Mouse (Mus musculus): ENCODE data around the gene Sox9.

The Sox9 gene

DNA sequence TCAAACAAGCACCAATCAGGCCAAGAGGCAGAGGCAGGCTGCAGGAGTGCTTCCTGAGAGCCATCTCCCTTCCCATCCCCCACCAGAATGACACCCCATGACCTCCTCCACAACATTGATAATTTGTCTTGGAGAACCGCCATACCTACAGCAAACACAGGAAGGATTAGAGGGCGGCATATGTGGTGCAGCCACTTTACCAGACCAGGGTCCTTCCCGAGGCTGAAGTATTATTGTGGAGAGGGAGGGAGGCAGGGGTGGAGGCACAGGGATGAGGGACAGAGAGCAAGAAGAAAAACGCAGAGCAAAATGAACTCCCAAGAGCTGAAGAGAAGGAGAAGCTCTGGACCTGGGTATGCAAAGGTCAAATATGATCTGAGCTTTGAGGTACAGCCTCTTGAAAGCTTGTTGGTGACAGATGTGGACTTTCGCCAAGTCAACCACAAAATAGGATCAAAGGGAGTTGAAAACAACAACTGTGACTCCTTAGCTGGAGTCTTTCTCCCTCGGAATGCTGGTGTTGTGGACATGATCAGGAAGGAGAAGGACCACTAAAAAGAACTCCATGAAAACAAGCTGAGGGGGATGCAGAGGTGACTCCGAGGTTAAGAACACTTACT lies 36.7 kb downstream of the Sox9 start:
- no peak for DNase-seq (ENCODE audit: low read depth, low spot score)
- no peaks in the 10 kb centered on the region for H3K36me3 ChIP-seq (ENCODE audit: control insufficient read depth, insufficient read depth, low read length, poor library complexity, severe bottlenecking)

GRCm38 (mm10) chr11:112821536-112821935 lies 39.5 kb downstream of the Sox9 start:
- H3K27me3 ChIP-seq (ENCODE audit: control insufficient read depth, insufficient read depth, low read length, poor library complexity, severe bottlenecking) = no peaks in the 10 kb centered on the region
- no peaks in the 10 kb centered on the region for H3K36me3 ChIP-seq (ENCODE audit: control insufficient read depth, insufficient read depth, low read length, poor library complexity, severe bottlenecking)
- DNase-seq (ENCODE audit: low read depth, low spot score) = no peak

More for the DNA sequence above, 36.7 kb downstream of the Sox9 start:
- H3K27me3 ChIP-seq (ENCODE audit: control insufficient read depth, insufficient read depth, low read length, poor library complexity, severe bottlenecking) = no peaks in the 10 kb centered on the region

DNA sequence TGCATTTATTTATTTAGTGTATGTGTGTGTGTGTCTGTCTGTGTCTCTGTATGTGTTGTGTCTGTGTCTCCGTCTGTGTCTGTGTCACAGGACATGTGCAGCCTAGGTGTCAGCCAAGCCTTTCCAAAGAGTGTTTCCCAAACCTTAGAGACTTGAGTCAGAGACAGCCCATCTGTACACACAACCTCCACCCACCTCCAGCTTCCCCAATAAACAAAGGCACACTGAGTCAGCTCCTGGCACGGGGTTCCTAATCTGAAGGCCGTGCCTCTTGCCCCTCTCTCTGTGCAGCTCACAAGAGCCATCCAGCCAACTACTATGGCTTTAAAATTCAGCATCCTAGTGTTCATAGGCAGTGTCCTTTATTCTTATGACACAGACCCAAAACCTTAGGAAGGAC lies 42.1 kb downstream of the Sox9 start:
- Histone ChIP-seq H3K36me3 (ENCODE audit: control insufficient read depth, insufficient read depth, low read length, poor library complexity, severe bottlenecking) (no peaks in the 10 kb centered on the region), H3K27me3 (ENCODE audit: control insufficient read depth, insufficient read depth, low read length, poor library complexity, severe bottlenecking) (no peaks in the 10 kb centered on the region)
- no peak for DNase-seq (ENCODE audit: low read depth, low spot score)

DNA sequence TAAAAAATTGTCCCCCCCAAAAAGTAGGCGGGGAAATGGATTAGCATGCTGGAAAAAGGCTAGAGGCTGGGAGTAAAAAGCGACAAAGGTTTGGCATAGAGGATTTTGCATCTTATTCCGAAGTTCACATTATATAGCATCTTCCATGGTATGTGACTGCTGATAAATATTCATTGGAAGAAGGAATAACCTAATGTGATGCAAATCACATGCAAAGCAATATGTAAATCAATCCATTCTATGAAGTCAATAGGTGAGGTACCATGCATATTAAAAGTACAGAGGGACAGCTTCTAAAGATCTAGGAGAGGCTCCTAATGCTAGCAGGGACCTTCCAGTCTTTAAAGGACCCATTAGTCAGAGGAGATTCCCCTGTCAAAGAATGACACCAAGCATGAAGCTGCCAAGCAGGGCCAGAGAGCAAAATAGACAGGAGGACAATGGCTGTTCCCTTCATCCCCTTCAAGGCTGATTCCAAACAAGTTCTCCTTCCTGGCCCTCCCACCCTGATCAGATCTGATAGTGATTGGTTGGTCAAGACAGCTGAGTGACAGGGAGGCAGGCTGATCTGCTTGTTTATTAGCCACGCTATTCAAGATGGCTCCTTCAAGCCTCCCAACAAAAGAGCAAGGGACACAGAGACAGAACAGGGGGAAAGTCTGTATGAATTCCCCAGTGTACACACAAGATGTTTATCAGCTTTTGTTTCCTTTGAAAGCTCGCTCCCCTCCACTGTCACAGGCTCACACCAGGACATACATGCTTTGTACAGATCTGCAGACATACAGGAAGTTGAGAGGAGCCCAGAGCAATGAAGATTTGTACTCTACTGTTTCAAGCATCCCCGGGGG lies 44.4 kb downstream of the Sox9 start:
- DNase-seq (ENCODE audit: low read depth, low spot score) = no peak

DNA sequence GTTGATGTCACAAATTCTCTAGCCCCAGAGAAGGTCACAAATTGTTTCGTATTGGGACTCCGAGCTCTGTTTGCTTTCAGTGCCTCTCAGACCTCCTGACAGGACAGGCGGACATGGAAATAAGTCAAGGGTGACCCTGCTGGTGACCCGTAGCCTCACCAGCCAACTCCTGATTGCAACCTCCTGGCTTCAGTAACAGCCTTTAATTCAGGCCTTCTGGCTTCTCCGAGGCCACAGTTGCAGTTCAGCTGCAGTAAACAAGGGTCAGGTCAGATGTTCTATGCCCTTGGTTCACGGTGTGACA lies 45.0 kb downstream of the Sox9 start:
- DNase-seq (ENCODE audit: low read depth, low spot score) = no peak
- H3K36me3 ChIP-seq (ENCODE audit: control insufficient read depth, insufficient read depth, low read length, poor library complexity, severe bottlenecking) = no peaks in the 10 kb centered on the region
- H3K27me3 ChIP-seq (ENCODE audit: control insufficient read depth, insufficient read depth, low read length, poor library complexity, severe bottlenecking) = no peaks in the 10 kb centered on the region

More for the DNA sequence above, 44.4 kb downstream of the Sox9 start:
- no peaks in the 10 kb centered on the region for H3K36me3 ChIP-seq (ENCODE audit: control insufficient read depth, insufficient read depth, low read length, poor library complexity, severe bottlenecking)
- H3K27me3 ChIP-seq (ENCODE audit: control insufficient read depth, insufficient read depth, low read length, poor library complexity, severe bottlenecking) = no peaks in the 10 kb centered on the region

DNA sequence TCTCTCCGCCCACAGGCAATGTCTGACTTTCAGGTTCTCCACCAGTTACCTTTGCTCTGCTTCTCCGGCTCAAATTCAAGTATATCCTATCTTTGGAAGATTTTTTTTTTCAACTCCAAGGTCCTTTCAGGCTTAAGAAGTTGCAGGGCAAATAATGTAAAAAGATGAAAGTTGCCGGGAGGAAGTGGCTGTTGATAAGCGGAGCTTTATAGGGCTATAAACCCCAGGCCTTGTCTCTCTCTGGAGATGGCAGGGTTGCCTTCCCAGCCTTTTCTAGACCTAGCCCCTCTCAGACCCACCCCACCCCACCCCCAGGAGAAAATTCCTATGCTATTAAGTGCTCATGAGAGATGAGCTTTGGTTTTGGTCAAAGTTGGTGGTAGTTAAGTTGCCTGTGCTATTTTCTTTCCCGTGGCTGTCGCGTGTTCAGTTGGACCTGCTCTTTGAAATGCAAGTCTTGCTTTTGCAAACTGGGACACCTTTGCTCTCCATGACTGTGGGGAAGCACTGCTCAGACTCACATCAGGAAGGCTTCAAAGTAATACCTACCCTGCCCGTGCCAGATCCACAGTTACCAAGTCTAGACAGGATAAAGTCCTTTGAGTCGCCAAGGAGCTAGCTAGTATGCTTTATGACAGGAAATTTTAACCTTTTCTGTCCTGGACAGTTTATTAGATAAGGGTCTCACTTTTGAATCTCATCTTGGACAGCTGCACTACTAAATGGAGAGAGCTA lies 46.7 kb downstream of the Sox9 start:
- no peaks in the 10 kb centered on the region for H3K36me3 ChIP-seq (ENCODE audit: control insufficient read depth, insufficient read depth, low read length, poor library complexity, severe bottlenecking)
- DNase-seq (ENCODE audit: low read depth, low spot score) = no peak
- no peaks in the 10 kb centered on the region for H3K27me3 ChIP-seq (ENCODE audit: control insufficient read depth, insufficient read depth, low read length, poor library complexity, severe bottlenecking)

- Histone ChIP-seq H3K27me3 (ENCODE audit: control insufficient read depth, insufficient read depth, low read length, poor library complexity, severe bottlenecking) (no peaks in the 10 kb centered on the region), H3K36me3 (ENCODE audit: control insufficient read depth, insufficient read depth, low read length, poor library complexity, severe bottlenecking) (no peaks in the 10 kb centered on the region)
- no peak for DNase-seq (ENCODE audit: low read depth, low spot score)
These were observed 52.4 kb downstream of the Sox9 start for GRCm38 (mm10) chr11:112834245-112835005.

- Histone ChIP-seq H3K36me3 (ENCODE audit: control insufficient read depth, insufficient read depth, low read length, poor library complexity, severe bottlenecking) (no peaks in the 10 kb centered on the region), H3K27me3 (ENCODE audit: control insufficient read depth, insufficient read depth, low read length, poor library complexity, severe bottlenecking) (no peaks in the 10 kb centered on the region)
- no peak for DNase-seq (ENCODE audit: low read depth, low spot score)
These were observed 53.6 kb downstream of the Sox9 start for GRCm38 (mm10) chr11:112835468-112836092.

Measured in splenic B cell, adult 2 months (primary cell).